Mouse (Mus musculus) lung, adult 2 months (tissue): ENCODE results near the gene Ehd1. TPM values are rescaled to one million over a fixed set of nuclear protein-coding genes. Genes with fewer than 3 reads are reported as not detected.

Experiments
- DNase-seq: peaks from one replicate; pipeline ENCODE4 v3.0.0; 2022
- H3K4me1 ChIP-seq: fragments of 200-500 bp; 2 replicates; pipeline ENCODE4 v1.6.1; 2011; ENCODE audit warnings: low read length; ENCODE audit not compliant: control insufficient read depth, insufficient read depth
- H3K4me3 ChIP-seq: fragments of 200-500 bp; replicated peaks from 2 replicates; pipeline ENCODE3; 2011; ENCODE audit warnings: low read depth, mild to moderate bottlenecking, control low read depth, low read length; ENCODE audit errors: extremely low read depth
- CTCF ChIP-seq: fragments of 200-500 bp; IDR thresholded peaks from 2 replicates; pipeline ENCODE4 v1.5.1; 2011; ENCODE audit warnings: mild to moderate bottlenecking, low read length, control low read depth; ENCODE audit not compliant: insufficient read depth
- POLR2A ChIP-seq: fragments of 200-500 bp; IDR thresholded peaks from 2 replicates; pipeline ENCODE4 v1.6.1; 2011; ENCODE audit warnings: low read depth, mild to moderate bottlenecking, control low read depth, low read length, borderline replicate concordance; ENCODE audit errors: extremely low read depth
- WGBS: fragments of 180-500 bp; shearing (Covaris S2); methylation state at CpG from one replicate; pipeline ENCODE4 v1.1.7; 2018; 5-methylcytosine and 5-hydroxymethylcytosine counted together
- polyA plus RNA-seq: library from polyadenylated mRNA; depleted of rRNA; stranded (reverse); fragments of >200 nt; gene quantifications from 2 replicates; pipeline ENCODE4 v1.2.3, GENCODE M21; 2012

The Ehd1 gene
- polyA plus RNA-seq, 1 experiment: 399 TPM

GRCm38 (mm10) chr19:6253021-6253420 lies 23.5 kb upstream of the Ehd1 start:
- TF ChIP-seq POLR2A (no peak), CTCF (no peak)
- no peak for DNase-seq
- Histone ChIP-seq H3K4me3 (no peak overlapping the region), H3K4me1 (no peaks in the 10 kb centered on the region)
- 86% methylated on average over 4 of the region's 4 CpGs for WGBS

- Histone ChIP-seq H3K4me1 (no peaks in the 10 kb centered on the region), H3K4me3 (no peak overlapping the region)
- DNase-seq: no peak
- 65% methylated on average over 2 of the region's 2 CpGs for WGBS
- TF ChIP-seq CTCF: peak; percentile 41; the same call in 1 of the 2 replicates
- TF ChIP-seq POLR2A: no peak
Observed at GRCm38 (mm10) chr19:6260428-6260827, 16.1 kb upstream of the Ehd1 start.

GRCm38 (mm10) chr19:6260946-6261345 lies 15.6 kb upstream of the Ehd1 start:
- Histone ChIP-seq H3K4me3 (no peak overlapping the region), H3K4me1 (no peaks in the 10 kb centered on the region)
- TF ChIP-seq CTCF (0 out of 2 replicates have a peak, but pooled peaks have one; percentile 21), POLR2A (no peak)
- 84% methylated on average over 4 of the region's 4 CpGs for WGBS
- DNase-seq: no peak

- no peak for DNase-seq
- 93% methylated on average over 14 of the region's 14 CpGs for WGBS
- H3K4me3 ChIP-seq: no peak overlapping the region
- H3K4me1 ChIP-seq: no peaks in the 10 kb centered on the region
- TF ChIP-seq CTCF (no peak), POLR2A (no peak)
Observed at GRCm38 (mm10) chr19:6261379-6261778, 15.1 kb upstream of the Ehd1 start.

- H3K4me3 ChIP-seq: no peak overlapping the region
- TF ChIP-seq CTCF: peak; percentile 98
- TF ChIP-seq POLR2A: no peak
- WGBS: 61% methylated on average over 7 of the region's 7 CpGs
- H3K4me1 ChIP-seq: no peaks in the 10 kb centered on the region
- DNase-seq: peak; percentile 71
Observed at GRCm38 (mm10) chr19:6262222-6262621, 14.3 kb upstream of the Ehd1 start.

GRCm38 (mm10) chr19:6262839-6263433 lies 13.6 kb upstream of the Ehd1 start:
- no peak overlapping the region for H3K4me3 ChIP-seq
- WGBS: 67% methylated on average over 8 of the region's 8 CpGs
- DNase-seq: no peak
- no peak for TF ChIP-seq CTCF
- TF ChIP-seq POLR2A: no peak
- 0 out of 2 replicates have a peak, but pooled peaks cover 2% of the 10 kb centered on the region for H3K4me1 ChIP-seq

- Histone ChIP-seq H3K4me3 (no peak overlapping the region), H3K4me1 (0 out of 2 replicates have a peak, but pooled peaks cover 2% of the 10 kb centered on the region)
- TF ChIP-seq CTCF (no peak), POLR2A (no peak)
- DNase-seq: no peak
- 68% methylated on average over 9 of the region's 9 CpGs for WGBS
Observed at GRCm38 (mm10) chr19:6264200-6264599, 12.3 kb upstream of the Ehd1 start.

DNA sequence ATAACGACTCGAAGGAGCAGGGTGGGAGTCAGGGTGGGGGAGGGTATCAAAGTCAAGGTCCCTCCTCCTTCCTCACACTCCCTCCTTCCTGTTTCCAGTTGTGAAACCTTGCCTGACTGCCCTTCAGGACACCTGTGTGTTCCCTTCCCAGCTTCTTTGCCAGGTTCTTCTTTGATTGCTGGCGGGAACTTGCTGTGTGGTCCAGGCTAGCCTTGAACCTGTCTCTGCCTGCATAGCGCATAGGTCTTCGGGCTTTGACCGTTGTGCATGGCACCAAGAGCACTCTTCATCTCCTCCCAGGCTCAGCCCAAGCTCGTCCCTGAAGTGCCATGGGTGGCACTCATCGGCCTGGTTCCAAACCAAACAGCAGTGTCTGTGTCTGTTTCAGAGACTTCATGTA lies 11.6 kb upstream of the Ehd1 start:
- H3K4me3 ChIP-seq: no peak overlapping the region

DNA sequence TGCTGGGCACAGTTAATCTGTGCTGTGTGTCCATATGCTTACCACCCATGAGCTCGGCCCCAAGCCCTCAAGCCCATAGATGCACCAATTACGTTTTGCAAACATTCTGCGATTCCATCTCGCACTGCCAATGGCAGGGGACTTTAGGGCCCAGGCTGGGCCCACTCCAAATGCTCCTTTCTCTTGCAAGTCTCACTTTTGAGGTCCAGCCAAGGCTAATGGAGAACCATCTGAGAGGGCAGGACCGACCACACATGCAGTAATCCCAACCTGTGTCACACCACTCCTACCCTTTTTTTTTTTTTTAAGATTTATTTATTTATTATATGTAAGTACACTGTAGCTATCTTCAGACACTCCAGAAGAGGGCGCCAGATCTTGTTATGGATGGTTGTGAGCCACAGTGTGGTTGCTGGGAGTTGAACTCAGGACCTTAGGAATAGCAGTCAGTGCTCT lies 10.8 kb upstream of the Ehd1 start:
- no peak for DNase-seq
- 73% methylated on average over 6 of the region's 6 CpGs for WGBS
- H3K4me1 ChIP-seq: 0 out of 2 replicates have a peak, but pooled peaks cover 2% of the 10 kb centered on the region
- TF ChIP-seq CTCF (no peak), POLR2A (no peak)
- no peak overlapping the region for H3K4me3 ChIP-seq

More for the DNA sequence above, 11.6 kb upstream of the Ehd1 start:
- TF ChIP-seq CTCF (no peak), POLR2A (no peak)
- 0 out of 2 replicates have a peak, but pooled peaks cover 2% of the 10 kb centered on the region for H3K4me1 ChIP-seq
- WGBS: 85% methylated on average over 8 of the region's 8 CpGs
- no peak for DNase-seq
